Mouse (Mus musculus): ENCODE data around the gene Mcm9. TPM values are rescaled to one million over a fixed set of nuclear protein-coding genes. Genes with fewer than 3 reads are reported as not detected.
"Not testable (repeated sequence)": the region's sequence is repeated elsewhere in the genome, so short reads cannot be mapped to it uniquely, and the experiment has no call there.

Mcm9 gene
- total RNA-seq (2017): 21.5 to 39.5 TPM (median 37.9 TPM) in 3 replicates

DNA sequence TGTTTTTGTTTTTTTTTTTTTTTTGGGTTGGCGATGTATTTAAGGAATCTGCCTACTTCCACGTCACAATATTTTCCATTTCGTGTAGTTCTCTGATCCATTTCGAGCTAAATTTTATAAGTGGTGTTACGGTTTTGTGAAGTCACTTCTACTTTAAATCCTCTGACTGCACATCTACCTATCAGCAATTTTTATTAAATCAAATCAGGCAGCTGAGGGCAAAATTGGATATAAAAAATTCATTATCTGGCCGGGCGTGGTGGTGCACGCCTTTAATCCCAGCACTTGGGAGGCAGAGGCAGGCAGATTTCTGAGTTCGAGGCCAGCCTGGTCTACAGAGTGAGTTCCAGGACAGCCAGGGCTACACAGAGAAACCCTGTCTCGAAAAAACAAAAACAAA, at the start of gene Mcm9:
Gene Mcm9, minus strand, starts transcription at position 101 of the 400 bp plus-strand sequence.
- ATAC-seq (replicated peaks; ENCODE audit: insufficient number of reproducible peaks, low FRiP score, low TSS enrichment, poor library complexity, severe bottlenecking): not testable (repeated sequence)

DNA sequence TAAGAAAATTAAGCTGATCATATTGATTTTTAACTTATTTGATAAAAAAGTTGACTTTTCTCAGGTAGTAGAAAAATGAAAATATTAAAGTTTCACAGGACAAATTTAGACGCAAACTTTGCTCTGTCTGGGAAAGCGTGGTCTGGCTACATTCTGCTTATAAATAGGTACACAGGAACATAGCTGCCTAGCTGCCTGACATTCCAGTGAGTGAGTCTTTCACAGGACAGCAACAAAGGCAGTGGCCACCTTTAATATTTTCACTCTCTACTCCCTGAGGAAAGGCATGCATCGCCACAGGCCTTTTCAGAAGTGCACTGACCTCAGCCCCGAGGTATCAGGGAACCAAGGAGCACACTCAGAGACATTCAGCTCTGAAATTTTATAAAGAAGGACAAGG, 31.5 kb upstream of the Mcm9 start:
- ATAC-seq (replicated peaks; ENCODE audit: insufficient number of reproducible peaks, low FRiP score, low TSS enrichment, poor library complexity, severe bottlenecking): no peak

GRCm38 (mm10) chr10:53654239-53654638, 24.0 kb upstream of the Mcm9 start:
- ATAC-seq (replicated peaks; ENCODE audit: insufficient number of reproducible peaks, low FRiP score, low TSS enrichment, poor library complexity, severe bottlenecking): not testable (repeated sequence)

GRCm38 (mm10) chr10:53650683-53651082, 20.4 kb upstream of the Mcm9 start:
- ATAC-seq (replicated peaks; ENCODE audit: insufficient number of reproducible peaks, low FRiP score, low TSS enrichment, poor library complexity, severe bottlenecking): no peak

GRCm38 (mm10) chr10:53641507-53641906, 11.3 kb upstream of the Mcm9 start:
- ATAC-seq (replicated peaks; ENCODE audit: insufficient number of reproducible peaks, low FRiP score, low TSS enrichment, poor library complexity, severe bottlenecking): no peak

- no peak for ATAC-seq (replicated peaks; ENCODE audit: insufficient number of reproducible peaks, low FRiP score, low TSS enrichment, poor library complexity, severe bottlenecking)
Measured at GRCm38 (mm10) chr10:53635246-53635971, 5.2 kb upstream of the Mcm9 start.

GRCm38 (mm10) chr10:53634160-53634559, 3.9 kb upstream of the Mcm9 start:
- ATAC-seq (replicated peaks; ENCODE audit: insufficient number of reproducible peaks, low FRiP score, low TSS enrichment, poor library complexity, severe bottlenecking): no peak

- peak; percentile 91 for ATAC-seq (replicated peaks; ENCODE audit: insufficient number of reproducible peaks, low FRiP score, low TSS enrichment, poor library complexity, severe bottlenecking)
Measured at GRCm38 (mm10) chr10:53629918-53630250, 355 bp downstream of the Mcm9 start.

GRCm38 (mm10) chr10:53629247-53629917, 857 bp downstream of the Mcm9 start:
- ATAC-seq (replicated peaks; ENCODE audit: insufficient number of reproducible peaks, low FRiP score, low TSS enrichment, poor library complexity, severe bottlenecking): peak; percentile 70

DNA sequence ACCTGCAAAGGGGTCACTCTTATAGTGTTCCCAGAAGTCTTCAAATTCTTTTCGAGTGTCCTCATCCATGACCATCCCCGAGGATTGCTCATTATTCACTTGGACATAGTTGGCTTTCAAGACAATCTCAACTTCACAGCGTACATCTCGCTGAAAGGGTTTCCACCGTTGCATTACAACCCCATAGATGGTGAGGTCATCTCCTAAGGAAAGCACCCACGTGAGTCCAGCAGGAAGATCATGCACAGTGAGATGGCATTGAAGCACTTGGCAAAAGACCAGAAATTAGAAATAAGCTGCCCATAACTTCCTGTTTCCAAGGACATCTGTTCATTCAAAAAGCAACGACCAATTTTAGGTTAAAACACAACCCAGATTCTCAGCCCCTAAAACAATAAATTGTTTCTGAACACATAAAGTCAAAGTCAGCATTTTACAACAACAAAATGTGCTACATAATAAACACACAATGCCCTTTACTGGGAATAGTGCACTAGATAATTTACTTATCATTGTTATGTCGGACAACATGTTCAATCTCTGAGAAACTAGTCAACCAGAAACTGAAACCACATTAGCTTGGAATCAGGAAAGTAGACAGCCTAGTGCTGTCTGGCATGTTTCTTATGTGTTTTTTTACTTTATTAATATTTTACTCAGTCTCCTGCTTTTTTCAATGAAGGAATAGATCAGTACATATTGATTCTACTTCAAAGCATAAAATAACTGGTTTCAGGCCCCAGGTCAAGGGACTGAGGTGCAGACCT, 14.2 kb downstream of the Mcm9 start:
- peak; percentile 62 for ATAC-seq (replicated peaks; ENCODE audit: insufficient number of reproducible peaks, low FRiP score, low TSS enrichment, poor library complexity, severe bottlenecking)

DNA sequence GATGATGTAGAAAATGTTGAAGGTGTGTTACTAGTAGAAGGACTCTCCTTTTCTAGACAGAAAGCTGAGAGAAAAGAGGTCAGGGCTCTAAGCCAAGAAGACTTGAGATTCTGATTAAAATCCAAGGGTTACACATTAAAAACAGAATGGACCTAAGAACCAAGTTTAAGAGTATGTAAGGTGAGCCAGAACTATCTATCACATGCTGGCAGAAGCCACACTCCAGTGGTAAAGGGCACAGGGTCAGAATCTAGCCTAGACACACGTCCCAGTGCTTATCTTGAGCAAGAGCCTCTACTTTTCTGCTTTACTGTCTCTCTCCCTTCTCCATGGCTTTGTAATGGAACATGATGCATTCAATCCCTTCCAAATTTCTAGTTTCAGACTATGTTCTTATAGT, 16.3 kb downstream of the Mcm9 start:
- ATAC-seq (replicated peaks; ENCODE audit: insufficient number of reproducible peaks, low FRiP score, low TSS enrichment, poor library complexity, severe bottlenecking): no peak

DNA sequence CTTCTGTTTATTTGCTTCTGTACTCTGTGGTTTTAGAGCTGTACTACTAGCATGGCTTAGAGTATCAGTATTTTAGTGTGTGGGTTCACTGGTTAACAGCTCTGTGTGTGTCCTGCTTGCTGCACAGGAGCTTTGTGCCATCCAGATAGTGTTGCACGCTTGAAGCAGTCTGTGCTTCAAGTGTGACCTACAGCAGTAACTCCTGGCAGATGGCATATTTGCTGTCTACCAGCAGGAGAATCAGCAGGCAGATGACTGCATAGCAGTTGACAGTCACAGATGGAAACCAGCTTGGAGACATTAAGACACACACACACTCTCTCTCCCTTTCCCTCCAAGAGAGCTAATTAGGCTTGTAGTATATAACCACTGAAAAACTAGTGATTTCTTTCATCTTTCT, 18.1 kb downstream of the Mcm9 start:
- ATAC-seq (replicated peaks; ENCODE audit: insufficient number of reproducible peaks, low FRiP score, low TSS enrichment, poor library complexity, severe bottlenecking): no peak

DNA sequence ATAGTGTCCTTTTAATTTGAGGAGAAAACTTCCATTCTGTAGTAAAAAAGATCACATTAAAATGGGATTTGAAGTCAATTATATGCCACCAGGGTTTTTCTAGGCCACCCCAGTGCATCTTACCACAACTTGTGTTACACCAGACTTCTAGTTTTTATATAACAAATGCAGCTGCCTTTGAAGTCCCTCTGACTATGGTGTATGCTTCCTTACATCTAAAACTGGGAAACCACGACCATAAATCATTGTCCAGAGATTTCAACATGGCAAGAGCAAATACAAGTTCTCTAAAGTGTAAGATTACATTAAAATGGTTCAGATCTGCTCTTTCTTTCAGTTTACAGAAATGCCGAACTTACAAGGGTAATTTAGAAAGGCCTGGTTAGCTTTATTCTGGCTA, 22.0 kb downstream of the Mcm9 start:
- ATAC-seq (replicated peaks; ENCODE audit: insufficient number of reproducible peaks, low FRiP score, low TSS enrichment, poor library complexity, severe bottlenecking): no peak

DNA sequence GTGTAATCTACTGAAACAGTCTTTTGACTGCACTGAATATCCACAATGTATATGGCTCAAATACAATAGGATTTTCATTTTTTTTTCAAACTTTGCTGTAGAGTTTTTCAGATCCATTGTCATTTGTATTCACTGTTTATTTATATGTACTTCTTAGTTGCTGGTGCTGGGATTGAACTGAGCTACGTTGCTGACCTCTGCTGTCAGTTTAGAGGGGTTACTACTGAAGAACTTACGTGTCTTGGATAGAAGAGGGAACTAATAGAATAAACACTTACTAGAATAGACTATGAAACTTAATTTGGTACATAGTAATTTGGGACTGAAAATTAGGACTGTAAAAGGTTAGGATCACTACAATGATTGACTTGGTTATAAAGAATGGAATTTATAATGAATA, 24.9 kb downstream of the Mcm9 start:
- no peak for ATAC-seq (replicated peaks; ENCODE audit: insufficient number of reproducible peaks, low FRiP score, low TSS enrichment, poor library complexity, severe bottlenecking)

DNA sequence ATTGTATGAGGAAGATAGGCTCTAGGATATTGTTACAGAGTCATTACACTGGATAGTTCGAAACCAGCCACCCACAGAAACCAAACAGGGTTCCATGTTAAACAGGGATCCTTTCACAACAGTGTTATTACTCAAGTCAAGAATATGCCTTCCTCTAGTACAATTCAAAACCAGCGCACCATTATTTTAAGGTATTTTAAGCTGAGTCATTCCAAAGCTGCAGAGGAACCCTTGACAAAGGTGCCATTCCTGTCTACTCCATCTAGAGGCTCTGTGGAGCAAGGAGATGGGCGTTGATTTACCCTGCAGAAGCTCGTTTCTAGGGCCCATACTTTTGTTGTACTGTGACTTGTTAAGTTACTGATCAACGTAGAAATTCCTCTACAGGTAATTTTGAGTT, 31.4 kb downstream of the Mcm9 start:
- no peak for ATAC-seq (replicated peaks; ENCODE audit: insufficient number of reproducible peaks, low FRiP score, low TSS enrichment, poor library complexity, severe bottlenecking)

GRCm38 (mm10) chr10:53597121-53597881, 32.9 kb downstream of the Mcm9 start:
- no peak for ATAC-seq (replicated peaks; ENCODE audit: insufficient number of reproducible peaks, low FRiP score, low TSS enrichment, poor library complexity, severe bottlenecking)

DNA sequence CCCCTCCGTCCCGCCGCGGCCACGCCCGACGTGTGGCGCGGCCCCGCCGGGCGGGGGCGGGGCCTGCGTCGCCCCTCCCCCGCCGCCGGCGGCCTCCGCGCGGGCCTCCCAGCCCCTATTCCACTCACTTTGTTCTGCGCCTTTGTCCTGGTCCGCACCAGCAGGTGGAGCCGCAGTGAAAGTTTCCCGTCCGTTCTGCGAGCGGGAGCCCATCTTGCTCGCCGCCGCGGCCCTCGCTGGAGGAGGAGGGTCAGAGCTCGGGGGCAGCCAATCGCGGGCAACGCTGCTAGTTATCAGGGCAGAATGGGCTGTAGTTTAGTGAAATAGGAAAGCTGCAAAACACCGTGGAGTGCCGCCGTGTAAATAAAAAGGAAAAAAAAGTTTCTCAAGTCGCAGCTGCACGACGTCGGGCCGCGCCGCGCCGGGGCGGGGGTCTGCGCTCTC, 33.5 kb downstream of the Mcm9 start, which contains the start of gene Asf1a:
Gene Asf1a, plus strand, starts transcription at position 81 of the 444 bp plus-strand sequence.
- ATAC-seq (replicated peaks; ENCODE audit: insufficient number of reproducible peaks, low FRiP score, low TSS enrichment, poor library complexity, severe bottlenecking): peak; percentile 93

DNA sequence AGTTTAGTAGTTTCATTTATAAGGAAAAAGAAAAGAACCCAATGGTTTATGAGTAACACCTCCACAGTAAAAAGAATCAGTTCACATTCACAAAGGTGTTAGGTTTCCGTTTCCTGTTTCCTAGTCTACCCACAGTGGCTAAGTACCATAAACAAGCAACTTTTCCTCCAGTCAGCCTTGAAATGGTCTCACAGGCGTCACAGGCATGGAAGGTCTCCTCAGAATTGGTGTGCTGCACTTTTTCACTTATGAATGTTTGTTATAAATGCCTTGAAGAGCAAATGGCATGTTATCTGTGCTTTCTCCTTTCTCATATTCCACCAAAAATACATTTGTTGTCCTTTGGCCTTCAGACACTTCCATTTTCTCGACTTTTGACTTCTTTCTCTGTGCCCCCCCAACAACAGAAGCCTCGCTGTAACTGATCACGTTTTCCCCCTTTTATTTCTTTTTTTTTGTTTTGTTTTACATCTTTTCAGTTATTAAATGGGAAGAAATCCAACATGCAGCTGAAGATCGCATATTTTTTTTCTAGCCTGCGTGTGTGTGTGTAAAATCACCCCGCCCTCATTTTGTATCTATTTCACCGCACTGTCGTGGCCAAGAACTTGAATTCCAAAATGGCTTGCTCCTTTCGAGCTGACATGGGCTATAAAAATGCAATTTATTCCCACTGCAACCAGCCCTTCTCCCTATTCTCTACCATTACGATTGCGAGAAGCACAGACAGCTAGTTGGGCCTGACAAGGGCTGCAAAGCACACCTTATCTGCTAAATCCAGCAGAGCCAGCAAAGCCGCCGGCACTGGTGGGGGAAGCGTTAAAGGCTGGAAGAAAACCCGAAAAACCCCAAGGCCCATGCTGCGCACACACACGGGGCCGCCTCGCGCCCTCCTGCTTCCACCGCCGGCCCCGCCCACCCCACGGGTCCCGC, 34.2 kb downstream of the Mcm9 start:
- peak; percentile 30 for ATAC-seq (replicated peaks; ENCODE audit: insufficient number of reproducible peaks, low FRiP score, low TSS enrichment, poor library complexity, severe bottlenecking)
